Mouse (Mus musculus) ES-E14 (cell line): Measurements from ENCODE around the gene Rnls.

ENCODE experiments used
- CHD2 ChIP-seq: IDR thresholded peaks from 2 replicates; pipeline ENCODE4 v1.6.1; 2014; ENCODE audit warnings: mild to moderate bottlenecking, low read depth, low read length, inconsistent platforms
- HCFC1 ChIP-seq: IDR thresholded peaks from 2 replicates; pipeline ENCODE4 v1.6.1; 2012; ENCODE audit warnings: low read length, inconsistent platforms, borderline replicate concordance; ENCODE audit not compliant: insufficient read depth
- MAFK ChIP-seq: IDR thresholded peaks from 2 replicates; pipeline ENCODE4 v1.6.1; 2014; ENCODE audit warnings: mild to moderate bottlenecking, low read depth, low read length, inconsistent platforms; ENCODE audit not compliant: insufficient read depth
- ZC3H11A ChIP-seq: IDR thresholded peaks from 2 replicates; pipeline ENCODE4 v1.6.1; 2012; ENCODE audit warnings: low read depth, mild to moderate bottlenecking, inconsistent platforms, low read length, borderline replicate concordance
- ZNF384 ChIP-seq: IDR thresholded peaks from 2 replicates; pipeline ENCODE4 v1.6.1; 2012; ENCODE audit warnings: low read depth, low read length, inconsistent platforms

GRCm38 (mm10) chr19:33282985-33283384, 109.1 kb downstream of the Rnls start:
- TF ChIP-seq CHD2 (no peak), ZNF384 (no peak), MAFK (no peak), ZC3H11A (no peak), HCFC1 (no peak)
